Mouse (Mus musculus) forelimb bud, embryonic 11.5 days (tissue): ENCODE data around the gene Gsg1.

Experiments
- DNase-seq: peaks from one replicate; pipeline ENCODE4 v3.0.0-alpha.2; 2012; ENCODE audit warnings: low read depth, low spot score

The Gsg1 gene

GRCm38 (mm10) chr6:135261124-135261523 is 7.0 kb upstream of the Gsg1 start:
- DNase-seq = no peak

- no peak for DNase-seq
Observed at GRCm38 (mm10) chr6:135260435-135260834, 6.3 kb upstream of the Gsg1 start.

GRCm38 (mm10) chr6:135252728-135253077 is 1.4 kb downstream of the Gsg1 start:
- DNase-seq = peak; percentile 87

GRCm38 (mm10) chr6:135251849-135252727 is 2.1 kb downstream of the Gsg1 start:
- DNase-seq = no peak

GRCm38 (mm10) chr6:135250926-135251699 is 3.0 kb downstream of the Gsg1 start:
- no peak for DNase-seq

GRCm38 (mm10) chr6:135249846-135250531 is 4.2 kb downstream of the Gsg1 start:
- DNase-seq = peak; percentile 79

- no peak for DNase-seq
Observed at GRCm38 (mm10) chr6:135247861-135248260, 6.3 kb downstream of the Gsg1 start.

GRCm38 (mm10) chr6:135245586-135245985 is 8.6 kb downstream of the Gsg1 start:
- no peak for DNase-seq

- no peak for DNase-seq
Observed at GRCm38 (mm10) chr6:135240361-135240760, 13.8 kb downstream of the Gsg1 start.

GRCm38 (mm10) chr6:135238211-135238610 is 15.9 kb downstream of the Gsg1 start:
- DNase-seq = no peak

- no peak for DNase-seq
Observed at GRCm38 (mm10) chr6:135237326-135237725, 16.8 kb downstream of the Gsg1 start.

- no peak for DNase-seq
Observed at GRCm38 (mm10) chr6:135236576-135236975, 17.6 kb downstream of the Gsg1 start.

- DNase-seq = no peak
Observed at GRCm38 (mm10) chr6:135235742-135236141, 18.4 kb downstream of the Gsg1 start.

- no peak for DNase-seq
Observed at GRCm38 (mm10) chr6:135232443-135233182, 21.5 kb downstream of the Gsg1 start.

GRCm38 (mm10) chr6:135230586-135230985 is 23.6 kb downstream of the Gsg1 start:
- DNase-seq = no peak

GRCm38 (mm10) chr6:135228465-135228941 is 25.6 kb downstream of the Gsg1 start:
- DNase-seq = no peak

GRCm38 (mm10) chr6:135223786-135224416 is 30.2 kb downstream of the Gsg1 start:
- no peak for DNase-seq

- DNase-seq = no peak
Observed at GRCm38 (mm10) chr6:135219916-135220315, 34.2 kb downstream of the Gsg1 start.

GRCm38 (mm10) chr6:135218330-135218729 is 35.8 kb downstream of the Gsg1 start:
- no peak for DNase-seq

- DNase-seq = no peak
Observed at GRCm38 (mm10) chr6:135212666-135213065, 41.5 kb downstream of the Gsg1 start.

GRCm38 (mm10) chr6:135211169-135211568 is 43.0 kb downstream of the Gsg1 start:
- DNase-seq = no peak
